Mouse (Mus musculus) lung, adult 2 months (tissue): ENCODE results near the gene Notch4.

Experiments
- CTCF ChIP-seq: fragments of 200-500 bp; IDR thresholded peaks from 2 replicates; pipeline ENCODE4 v1.5.1; 2011; ENCODE audit warnings: mild to moderate bottlenecking, low read length, control low read depth; ENCODE audit not compliant: insufficient read depth
- POLR2A ChIP-seq: fragments of 200-500 bp; IDR thresholded peaks from 2 replicates; pipeline ENCODE4 v1.6.1; 2011; ENCODE audit warnings: low read depth, mild to moderate bottlenecking, control low read depth, low read length, borderline replicate concordance; ENCODE audit errors: extremely low read depth

DNA sequence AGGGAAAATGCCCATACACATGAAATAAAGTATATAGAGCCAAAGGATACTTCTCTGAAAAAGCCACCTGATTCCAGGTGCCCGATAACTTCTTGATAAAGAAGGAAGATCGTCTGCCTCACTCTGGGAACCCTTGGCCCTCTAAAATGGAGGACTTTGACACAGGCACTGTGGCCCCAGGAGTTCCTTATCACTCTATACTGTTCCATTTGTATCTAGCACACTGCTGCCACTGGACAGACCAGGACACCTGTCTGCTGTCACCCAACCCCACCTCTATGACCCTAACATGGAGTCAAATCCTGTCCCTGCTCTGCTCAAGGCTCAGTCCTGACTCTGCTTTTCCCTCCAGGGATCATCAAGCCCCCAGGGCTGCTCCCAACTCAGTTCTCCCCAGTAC lies 47.6 kb upstream of the Notch4 start:
- no peak for TF ChIP-seq CTCF
- TF ChIP-seq POLR2A: no peak
